Mouse (Mus musculus) forebrain, postnatal 0 days (tissue): ENCODE measurements around the gene Egln3. TPM values are rescaled to one million over a fixed set of nuclear protein-coding genes. Genes with fewer than 3 reads are reported as not detected.
A peak's percentile ranks its signal among the peaks of the same experiment; 100 is the strongest.

ENCODE experiments used
- ATAC-seq: fragments of 200-750 bp; cut with Nextera tagmentation; 2 replicates; pipeline ENCODE4 v1.8.0; 2017; ENCODE audit warnings: mild to moderate bottlenecking, moderate library complexity
- DNase-seq: peaks from one replicate; pipeline ENCODE4 v3.0.0-alpha.2; 2015
- H3K27ac ChIP-seq: fragments of 300-500 bp; sonication (generic); 2 replicates; pipeline ENCODE4 v1.5.1; 2014; ENCODE audit warnings: low read depth, mild to moderate bottlenecking, antibody characterized with exemption, low read length, moderate library complexity, mixed read lengths
- H3K27me3 ChIP-seq: fragments of 300-500 bp; sonication (generic); 2 replicates; pipeline ENCODE4 v1.6.1; 2014; ENCODE audit warnings: mild to moderate bottlenecking, low read length, mixed read lengths; ENCODE audit not compliant: insufficient read depth
- H3K36me3 ChIP-seq: fragments of 300-500 bp; sonication (generic); 2 replicates; pipeline ENCODE4 v1.6.1; 2014; ENCODE audit warnings: mild to moderate bottlenecking, moderate library complexity; ENCODE audit not compliant: insufficient read depth
- H3K4me1 ChIP-seq: fragments of 300-500 bp; sonication (generic); 2 replicates; pipeline ENCODE4 v1.6.1; 2014; ENCODE audit warnings: antibody characterized with exemption; ENCODE audit not compliant: insufficient read depth
- H3K4me2 ChIP-seq: fragments of 300-500 bp; sonication (generic); 2 replicates; pipeline ENCODE4 v1.6.1; 2014; ENCODE audit warnings: low read depth, mild to moderate bottlenecking, moderate library complexity
- H3K4me3 ChIP-seq: fragments of 300-500 bp; sonication (generic); 2 replicates; pipeline ENCODE4 v1.5.1; 2014; ENCODE audit warnings: low read depth, low read length, mixed read lengths
- H3K9ac ChIP-seq: fragments of 300-500 bp; sonication (generic); 2 replicates; pipeline ENCODE4 v1.6.1; 2014; ENCODE audit warnings: mild to moderate bottlenecking
- H3K9me3 ChIP-seq: fragments of 300-500 bp; sonication (generic); 2 replicates; pipeline ENCODE4 v1.6.1; 2016; ENCODE audit warnings: low read length
- CTCF ChIP-seq: sonication (generic); IDR thresholded peaks from 2 replicates; pipeline ENCODE4 v1.5.1; 2016; ENCODE audit warnings: antibody characterized with exemption, control low read depth, low read depth
- WGBS: fragments of 180-500 bp; shearing (Covaris S2); extraction: QIAGEN DNeasy Blood & Tissue Kit; methylation state at CpG from one replicate; pipeline ENCODE4 v1.1.7; 2014; 5-methylcytosine and 5-hydroxymethylcytosine counted together
- polyA plus RNA-seq: library from polyadenylated mRNA; unstranded; fragments of >200 nt; fragmentation: Nextera tagmentation; extraction: Ambion mirVana; gene quantifications from 2 replicates; pipeline ENCODE4 v1.2.1, GENCODE M21; 2015
- total RNA-seq: library from RNA; depleted of rRNA; stranded (reverse); fragments of >200 nt; gene quantifications from 2 replicates; pipeline ENCODE4 v1.2.3, GENCODE M21; 2014

Gene Egln3
- total and polyA plus RNA-seq, 2 experiments from 2014 or later, result 5.2 to 8.6 TPM

GRCm38 (mm10) chr12:54187812-54188600 lies 15.7 kb downstream of the Egln3 start:
- no peak for DNase-seq
- TF ChIP-seq CTCF, result no peak
- Histone ChIP-seq H3K36me3 (no peaks in the 10 kb centered on the region), H3K27me3 (no peaks in the 10 kb centered on the region), H3K9ac (no peak overlapping the region), H3K4me1 (no peaks in the 10 kb centered on the region; the same call in 1 of the 2 replicates), H3K27ac (no peak overlapping the region), H3K4me2 (no peak overlapping the region), H3K4me3 (no peak overlapping the region), H3K9me3 (no peaks in the 10 kb centered on the region)
- ATAC-seq, result no peak
- WGBS, result 80% methylated on average over 17 of the region's 17 CpGs

GRCm38 (mm10) chr12:54186926-54187623 lies 16.6 kb downstream of the Egln3 start:
- H3K27me3 ChIP-seq, result no peaks in the 10 kb centered on the region

GRCm38 (mm10) chr12:54184264-54184663 lies 19.4 kb downstream of the Egln3 start:
- no peak for ATAC-seq
- Histone ChIP-seq H3K4me3 (no peak overlapping the region), H3K36me3 (no peaks in the 10 kb centered on the region), H3K27me3 (no peaks in the 10 kb centered on the region), H3K4me2 (no peak overlapping the region), H3K9ac (no peak overlapping the region), H3K4me1 (no peaks in the 10 kb centered on the region), H3K9me3 (no peaks in the 10 kb centered on the region), H3K27ac (no peak overlapping the region)
- DNase-seq, result no peak
- TF ChIP-seq CTCF, result no peak
- WGBS, result 95% methylated on average over 7 of the region's 7 CpGs

More at GRCm38 (mm10) chr12:54186926-54187623, 16.6 kb downstream of the Egln3 start:
- WGBS, result 27% methylated on average over 14 of the region's 14 CpGs
- H3K9ac ChIP-seq, result no peak overlapping the region
- no peak for TF ChIP-seq CTCF
- no peaks in the 10 kb centered on the region for H3K9me3 ChIP-seq
- H3K36me3 ChIP-seq, result no peaks in the 10 kb centered on the region
- DNase-seq (no peak), ATAC-seq (no peak)
- no peak overlapping the region for H3K27ac ChIP-seq
- H3K4me2 ChIP-seq, result no peak overlapping the region
- no peaks in the 10 kb centered on the region; the same call in 1 of the 2 replicates for H3K4me1 ChIP-seq
- no peak overlapping the region for H3K4me3 ChIP-seq

GRCm38 (mm10) chr12:54178323-54178722 lies 25.3 kb downstream of the Egln3 start:
- H3K9ac ChIP-seq, result no peak overlapping the region
- no peak overlapping the region for H3K4me2 ChIP-seq
- ATAC-seq, result no peak
- no peak overlapping the region for H3K27ac ChIP-seq
- H3K9me3 ChIP-seq, result no peaks in the 10 kb centered on the region
- WGBS, result 48% methylated on average over 3 of the region's 3 CpGs
- no peaks in the 10 kb centered on the region for H3K27me3 ChIP-seq
- no peaks in the 10 kb centered on the region for H3K4me1 ChIP-seq
- no peak for DNase-seq
- no peak overlapping the region for H3K4me3 ChIP-seq
- TF ChIP-seq CTCF, result no peak
- no peaks in the 10 kb centered on the region for H3K36me3 ChIP-seq

GRCm38 (mm10) chr12:54168786-54169185 lies 34.9 kb downstream of the Egln3 start:
- TF ChIP-seq CTCF, result no peak
- no peak overlapping the region for H3K9ac ChIP-seq
- WGBS, result 58% methylated on average over 4 of the region's 4 CpGs
- H3K4me1 ChIP-seq, result no peaks in the 10 kb centered on the region
- peaks cover 3% of the 10 kb centered on the region; the same call in 1 of the 2 replicates for H3K27me3 ChIP-seq
- ATAC-seq (0 out of 2 replicates have a peak, but pooled peaks have one; percentile 34), DNase-seq (no peak)
- no peak overlapping the region for H3K27ac ChIP-seq
- H3K9me3 ChIP-seq, result no peaks in the 10 kb centered on the region
- no peak overlapping the region for H3K4me2 ChIP-seq
- H3K4me3 ChIP-seq, result no peak overlapping the region
- no peaks in the 10 kb centered on the region for H3K36me3 ChIP-seq

- WGBS, result 91% methylated on average over 6 of the region's 6 CpGs
Observed at GRCm38 (mm10) chr12:54167737-54168136, 35.9 kb downstream of the Egln3 start.

GRCm38 (mm10) chr12:54164724-54165050 lies 39.0 kb downstream of the Egln3 start:
- no peak for DNase-seq
- ATAC-seq, result no peak
- peaks cover 3% of the 10 kb centered on the region; the same call in 1 of the 2 replicates for H3K27me3 ChIP-seq
- H3K27ac ChIP-seq, result no peak overlapping the region
- no peak overlapping the region for H3K4me3 ChIP-seq
- peaks cover 7% of the 10 kb centered on the region; the same call in 1 of the 2 replicates for H3K4me1 ChIP-seq
- WGBS, result 59% methylated on average over 6 of the region's 6 CpGs
- H3K36me3 ChIP-seq, result no peaks in the 10 kb centered on the region
- no peaks in the 10 kb centered on the region for H3K9me3 ChIP-seq
- TF ChIP-seq CTCF, result no peak
- no peak overlapping the region for H3K4me2 ChIP-seq
- H3K9ac ChIP-seq, result no peak overlapping the region

More at GRCm38 (mm10) chr12:54167737-54168136, 35.9 kb downstream of the Egln3 start:
- peaks cover 3% of the 10 kb centered on the region; the same call in 1 of the 2 replicates for H3K27me3 ChIP-seq
- no peak for DNase-seq
- H3K9me3 ChIP-seq, result no peaks in the 10 kb centered on the region
- no peak overlapping the region for H3K4me2 ChIP-seq
- ATAC-seq, result no peak
- TF ChIP-seq CTCF, result peak; percentile 24; the same call in 1 of the 2 replicates
- H3K4me1 ChIP-seq, result peaks cover 3% of the 10 kb centered on the region; the same call in 1 of the 2 replicates
- H3K36me3 ChIP-seq, result no peaks in the 10 kb centered on the region
- H3K27ac ChIP-seq, result no peak overlapping the region
- no peak overlapping the region for H3K9ac ChIP-seq
- H3K4me3 ChIP-seq, result no peak overlapping the region
